Mouse (Mus musculus): ENCODE data around the gene Fam122a. TPM values are rescaled to one million over a fixed set of nuclear protein-coding genes. Genes with fewer than 3 reads are reported as not detected.
A peak's percentile ranks its signal among the peaks of the same experiment; 100 is the strongest.

Fam122a gene
- total and polyA plus RNA-seq, 2 experiments from 2014 or later = 19.7 to 61.4 TPM

DNA sequence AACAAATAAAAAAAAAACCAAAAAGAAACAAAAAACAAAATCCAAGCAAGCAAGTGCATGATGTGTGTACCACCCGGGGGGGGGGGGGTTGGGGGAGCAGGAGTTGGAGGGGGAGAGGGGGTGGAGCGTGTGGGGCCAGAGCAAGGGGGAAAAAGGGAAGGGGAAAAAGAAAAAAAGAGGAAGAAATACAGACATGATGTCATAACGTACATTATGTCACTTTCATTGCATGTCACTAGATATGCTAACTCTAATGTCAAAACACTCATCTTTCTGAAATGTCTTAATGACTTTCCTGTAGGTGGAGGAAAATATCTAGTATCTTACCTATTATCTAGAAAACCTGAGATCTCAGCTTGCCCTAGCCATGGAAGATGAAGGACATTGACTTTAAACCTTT lies 14.1 kb downstream of the Fam122a start:
- Histone ChIP-seq H3K36me3 (ENCODE audit: insufficient read depth, low read length) (no peaks in the 10 kb centered on the region), H3K27ac (ENCODE audit: low read depth, low read length) (no peak overlapping the region), H3K9me3 (ENCODE audit: low read length) (no peaks in the 10 kb centered on the region), H3K9ac (replicated peaks; ENCODE audit: low read length, poor library complexity, severe bottlenecking) (no peak overlapping the region), H3K4me3 (ENCODE audit: low read depth, low read length) (no peak overlapping the region), H3K4me1 (ENCODE audit: insufficient read depth, low read length) (no peaks in the 10 kb centered on the region), H3K27me3 (ENCODE audit: insufficient read depth, low read length) (no peaks in the 10 kb centered on the region), H3K4me2 (ENCODE audit: low read depth, low read length, poor library complexity, severe bottlenecking) (no peak overlapping the region)
- no peak for DNase-seq (ENCODE audit: low spot score)
- WGBS = 78% methylated on average over 3 of the region's 3 CpGs
- no peak for ATAC-seq (ENCODE audit: low FRiP score)
- TF ChIP-seq CTCF (IDR thresholded peaks at IDR 0.05) = no peak

DNA sequence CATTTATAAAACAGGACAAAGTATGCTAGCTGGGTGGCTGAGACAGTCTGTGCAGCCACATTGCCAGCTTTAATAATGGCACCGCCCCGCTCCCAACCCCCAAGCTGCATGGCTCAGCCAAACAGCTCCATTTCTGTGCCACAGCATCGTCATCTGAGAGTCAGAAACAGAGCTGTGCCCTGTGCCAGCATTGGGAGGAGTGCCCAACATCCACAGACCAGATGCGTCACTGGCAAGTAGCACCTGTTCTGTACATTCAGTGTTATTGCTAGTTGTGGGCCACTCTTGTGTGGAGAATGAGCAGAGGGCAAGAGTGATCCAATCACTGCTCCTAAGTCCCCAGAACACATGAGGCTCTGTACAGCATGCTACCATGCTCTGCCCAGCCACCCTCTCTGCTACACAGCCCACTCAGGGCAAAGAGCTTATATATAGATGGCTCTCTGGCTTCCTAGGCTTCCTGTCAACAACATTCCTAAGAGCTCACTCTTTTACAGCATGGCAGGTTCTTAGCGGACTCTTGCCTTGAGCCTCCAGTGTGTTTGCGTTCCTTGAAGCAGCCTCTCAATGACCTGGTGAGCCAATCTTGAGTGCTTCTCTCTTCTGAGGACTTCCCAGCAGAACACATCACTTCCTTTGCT lies 20.4 kb downstream of the Fam122a start:
- Histone ChIP-seq H3K9me3 (ENCODE audit: low read length) (no peaks in the 10 kb centered on the region), H3K36me3 (ENCODE audit: insufficient read depth, low read length) (no peaks in the 10 kb centered on the region), H3K4me1 (ENCODE audit: insufficient read depth, low read length) (no peaks in the 10 kb centered on the region), H3K4me2 (ENCODE audit: low read depth, low read length, poor library complexity, severe bottlenecking) (no peak overlapping the region), H3K9ac (replicated peaks; ENCODE audit: low read length, poor library complexity, severe bottlenecking) (no peak overlapping the region), H3K27ac (ENCODE audit: low read depth, low read length) (no peak overlapping the region), H3K4me3 (ENCODE audit: low read depth, low read length) (no peak overlapping the region), H3K27me3 (ENCODE audit: insufficient read depth, low read length) (no peaks in the 10 kb centered on the region)
- 90% methylated on average over 6 of the region's 6 CpGs for WGBS
- DNase-seq (ENCODE audit: low spot score) (peak; percentile 38), ATAC-seq (ENCODE audit: low FRiP score) (no peak)
- no peak for TF ChIP-seq CTCF (IDR thresholded peaks at IDR 0.05)

DNA sequence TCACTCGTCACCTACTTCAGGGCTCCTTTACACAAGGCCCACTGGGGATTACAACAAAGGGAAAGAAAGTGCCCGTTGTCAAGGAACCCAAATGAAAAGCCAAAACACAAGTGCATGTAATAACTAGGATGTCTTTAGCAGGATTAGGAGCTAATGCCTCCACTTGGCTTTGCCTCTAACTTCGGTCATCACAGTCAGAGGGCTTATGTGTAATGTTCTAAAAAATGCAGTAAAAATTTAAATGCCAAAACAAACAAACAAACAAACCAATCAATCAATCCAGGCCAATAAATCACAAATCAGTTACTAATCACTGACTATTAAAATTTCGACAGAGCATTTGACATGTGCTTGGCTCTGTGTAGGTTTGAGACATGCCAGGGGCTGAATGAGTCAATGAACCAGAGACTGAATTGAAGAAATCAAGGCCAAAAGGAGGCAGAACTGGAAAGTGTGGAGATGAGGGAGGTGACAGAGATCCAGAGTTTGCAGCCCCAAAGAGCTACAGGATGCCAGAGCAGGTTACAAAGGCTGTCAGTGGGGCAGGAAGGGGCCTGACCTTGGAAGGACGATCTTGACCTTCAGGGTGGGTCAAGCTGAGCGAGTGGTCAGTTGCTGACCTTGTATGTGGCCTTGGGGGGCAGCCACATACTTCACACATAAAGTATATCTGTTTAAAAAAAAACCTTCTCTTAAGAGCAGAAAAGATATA lies 21.8 kb downstream of the Fam122a start:
- no peaks in the 10 kb centered on the region for H3K36me3 ChIP-seq (ENCODE audit: insufficient read depth, low read length)
- 76% methylated on average over 6 of the region's 6 CpGs for WGBS
- H3K9ac ChIP-seq (replicated peaks; ENCODE audit: low read length, poor library complexity, severe bottlenecking) = no peak overlapping the region
- H3K4me3 ChIP-seq (ENCODE audit: low read depth, low read length) = no peak overlapping the region
- no peak for TF ChIP-seq CTCF (IDR thresholded peaks at IDR 0.05)
- no peak for ATAC-seq (ENCODE audit: low FRiP score)
- DNase-seq (ENCODE audit: low spot score) = no peak
- H3K27ac ChIP-seq (ENCODE audit: low read depth, low read length) = no peak overlapping the region
- H3K4me2 ChIP-seq (ENCODE audit: low read depth, low read length, poor library complexity, severe bottlenecking) = no peak overlapping the region
- no peaks in the 10 kb centered on the region for H3K27me3 ChIP-seq (ENCODE audit: insufficient read depth, low read length)
- H3K9me3 ChIP-seq (ENCODE audit: low read length) = no peaks in the 10 kb centered on the region
- H3K4me1 ChIP-seq (ENCODE audit: insufficient read depth, low read length) = no peaks in the 10 kb centered on the region

DNA sequence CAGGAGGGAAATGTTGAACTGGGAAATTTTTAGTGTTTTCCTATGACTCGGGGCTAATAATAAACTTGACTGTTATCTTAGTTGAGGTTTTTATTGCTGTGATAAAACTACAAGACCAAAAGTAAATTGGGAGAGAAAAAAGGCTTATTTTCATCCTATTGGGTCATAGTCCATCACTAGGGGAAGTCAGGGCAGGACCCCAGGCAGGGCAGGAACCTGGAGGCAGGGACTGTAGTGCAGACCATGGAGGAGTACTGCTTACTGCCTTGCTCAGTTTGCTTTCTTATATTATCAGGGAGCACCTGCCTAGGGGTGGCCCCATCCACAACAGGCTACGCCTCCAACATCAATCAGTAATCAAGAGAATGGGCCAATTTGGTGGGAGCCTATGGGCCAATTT lies 22.7 kb downstream of the Fam122a start:
- 92% methylated on average over 2 of the region's 2 CpGs for WGBS
- H3K27ac ChIP-seq (ENCODE audit: low read depth, low read length) = no peak overlapping the region

DNA sequence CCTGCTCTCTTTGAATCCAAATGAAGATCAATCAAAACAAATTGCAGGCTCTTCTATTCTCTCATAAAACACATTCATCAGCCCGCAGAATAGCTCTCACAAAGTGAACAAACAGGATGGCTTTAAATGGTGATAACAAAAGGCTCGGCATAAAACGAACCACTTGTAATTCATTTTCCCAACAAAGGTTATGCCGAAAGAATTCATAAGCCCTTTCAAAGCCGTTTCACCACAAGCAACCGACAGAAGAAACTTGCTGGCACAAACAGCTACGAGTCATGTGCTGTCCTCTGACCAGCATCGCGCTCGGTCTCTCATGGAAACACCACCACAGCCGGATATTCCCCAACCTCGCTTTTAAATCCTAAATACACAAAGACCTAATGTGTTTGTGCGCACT lies 23.8 kb downstream of the Fam122a start:
- H3K36me3 ChIP-seq (ENCODE audit: insufficient read depth, low read length) = no peaks in the 10 kb centered on the region
- H3K4me2 ChIP-seq (ENCODE audit: low read depth, low read length, poor library complexity, severe bottlenecking) = peak overlapping the region; percentile 30
- H3K4me3 ChIP-seq (ENCODE audit: low read depth, low read length) = no peak overlapping the region
- WGBS = 18% methylated on average over 13 of the region's 13 CpGs
- TF ChIP-seq CTCF (IDR thresholded peaks at IDR 0.05) = no peak
- H3K27me3 ChIP-seq (ENCODE audit: insufficient read depth, low read length) = no peaks in the 10 kb centered on the region
- H3K9me3 ChIP-seq (ENCODE audit: low read length) = no peaks in the 10 kb centered on the region
- no peak overlapping the region for H3K27ac ChIP-seq (ENCODE audit: low read depth, low read length)
- no peak for ATAC-seq (ENCODE audit: low FRiP score)
- DNase-seq (ENCODE audit: low spot score) = peak; percentile 65
- no peak overlapping the region for H3K9ac ChIP-seq (replicated peaks; ENCODE audit: low read length, poor library complexity, severe bottlenecking)
- H3K4me1 ChIP-seq (ENCODE audit: insufficient read depth, low read length) = no peaks in the 10 kb centered on the region

More for the DNA sequence above, 22.7 kb downstream of the Fam122a start:
- Histone ChIP-seq H3K9me3 (ENCODE audit: low read length) (no peaks in the 10 kb centered on the region), H3K4me3 (ENCODE audit: low read depth, low read length) (no peak overlapping the region), H3K36me3 (ENCODE audit: insufficient read depth, low read length) (no peaks in the 10 kb centered on the region), H3K9ac (replicated peaks; ENCODE audit: low read length, poor library complexity, severe bottlenecking) (no peak overlapping the region), H3K27me3 (ENCODE audit: insufficient read depth, low read length) (no peaks in the 10 kb centered on the region), H3K4me1 (ENCODE audit: insufficient read depth, low read length) (no peaks in the 10 kb centered on the region), H3K4me2 (ENCODE audit: low read depth, low read length, poor library complexity, severe bottlenecking) (no peak overlapping the region)
- ATAC-seq (ENCODE audit: low FRiP score) (no peak), DNase-seq (ENCODE audit: low spot score) (no peak)
- TF ChIP-seq CTCF (IDR thresholded peaks at IDR 0.05) = no peak

DNA sequence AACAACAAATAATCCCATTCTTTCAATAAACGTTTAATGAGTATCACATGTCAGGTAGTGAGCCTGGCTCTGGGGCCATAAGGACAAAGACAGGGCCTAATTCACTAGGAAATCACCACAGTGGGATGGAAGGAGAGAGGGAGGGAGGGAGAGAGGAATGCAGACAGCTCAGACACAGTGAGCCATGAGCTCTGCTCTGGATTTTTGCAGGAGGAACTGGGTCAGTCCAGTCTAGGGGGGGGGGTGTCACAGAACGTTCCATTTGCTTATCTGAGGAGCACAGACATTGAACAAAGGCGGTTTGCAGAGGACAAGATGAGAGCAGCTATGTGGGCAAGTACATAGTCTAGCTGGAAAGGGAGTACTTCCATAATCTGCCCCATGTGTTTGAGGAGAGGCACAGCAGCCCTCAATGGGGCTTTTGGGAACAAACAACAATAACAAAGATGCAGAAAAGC lies 24.7 kb downstream of the Fam122a start:
- no peak overlapping the region for H3K9ac ChIP-seq (replicated peaks; ENCODE audit: low read length, poor library complexity, severe bottlenecking)
- H3K36me3 ChIP-seq (ENCODE audit: insufficient read depth, low read length) = no peaks in the 10 kb centered on the region
- H3K4me3 ChIP-seq (ENCODE audit: low read depth, low read length) = no peak overlapping the region
- no peak overlapping the region for H3K4me2 ChIP-seq (ENCODE audit: low read depth, low read length, poor library complexity, severe bottlenecking)
- no peaks in the 10 kb centered on the region for H3K9me3 ChIP-seq (ENCODE audit: low read length)
- peak; percentile 79 for ATAC-seq (ENCODE audit: low FRiP score)
- H3K27me3 ChIP-seq (ENCODE audit: insufficient read depth, low read length) = no peaks in the 10 kb centered on the region
- no peak for TF ChIP-seq CTCF (IDR thresholded peaks at IDR 0.05)
- H3K27ac ChIP-seq (ENCODE audit: low read depth, low read length) = no peak overlapping the region
- H3K4me1 ChIP-seq (ENCODE audit: insufficient read depth, low read length) = no peaks in the 10 kb centered on the region
- peak; percentile 58 for DNase-seq (ENCODE audit: low spot score)
- WGBS = 19% methylated on average over 3 of the region's 3 CpGs

All from midbrain, postnatal 0 days (tissue).